Comparison of ENCODE assay signal across 7 mouse cellular contexts in genomic region chr6:86086851-86087571, GRCm38 (mm10). TPM values are rescaled to one million over a fixed set of nuclear protein-coding genes. Genes with fewer than 3 reads are reported as not detected.
DNase-seq lines count a peak whose midpoint lies in the region; ATAC-seq lines count a peak whose summit lies in the region.

No protein-coding gene starts in this region.

- H3K27ac ChIP-seq in midbrain, embryonic 14.5 days (replicated peaks; ENCODE audit: low read depth, low read length), result 0 out of 2 replicates have a peak overlapping the region, but pooled peaks have one; percentile 26
- H3K27ac ChIP-seq in midbrain, embryonic 10.5 days (replicated peaks), result no peak overlapping the region
- H3K27ac ChIP-seq in neural tube, embryonic 15.5 days (replicated peaks), result peak overlapping the region; percentile 34

- no peaks in the 10 kb centered on the region for H3K4me1 ChIP-seq in midbrain, embryonic 14.5 days (ENCODE audit: control insufficient read depth, insufficient read depth, low read length)
- peaks cover 12% of the 10 kb centered on the region; the same call in 1 of the 2 replicates for H3K4me1 ChIP-seq in midbrain, embryonic 10.5 days
- H3K4me1 ChIP-seq in neural tube, embryonic 15.5 days, result peaks cover 11% of the 10 kb centered on the region

- no peak overlapping the region for H3K9ac ChIP-seq in midbrain, embryonic 14.5 days (replicated peaks; ENCODE audit: low read length)
- no peak overlapping the region for H3K9ac ChIP-seq in neural tube, embryonic 15.5 days (replicated peaks)

- WGBS in midbrain, embryonic 14.5 days, result 76% methylated on average over 9 of the region's 9 CpGs
- WGBS in midbrain, embryonic 10.5 days, result 76% methylated on average over 9 of the region's 9 CpGs
- 65% methylated on average over 9 of the region's 9 CpGs for WGBS in neural tube, embryonic 15.5 days

- no peak for ATAC-seq in midbrain, embryonic 14.5 days (ENCODE audit: low FRiP score, low TSS enrichment)
- ATAC-seq in neural tube, embryonic 15.5 days (ENCODE audit: low FRiP score), result no peak

- peaks cover 38% of the 10 kb centered on the region for H3K36me3 ChIP-seq in midbrain, embryonic 14.5 days (ENCODE audit: control insufficient read depth, insufficient read depth, low read length)
- peaks cover 30% of the 10 kb centered on the region for H3K36me3 ChIP-seq in midbrain, embryonic 10.5 days
- H3K36me3 ChIP-seq in neural tube, embryonic 15.5 days, result peaks cover 27% of the 10 kb centered on the region

- no peak overlapping the region for H3K4me2 ChIP-seq in midbrain, embryonic 14.5 days (ENCODE audit: low read length)
- no peak overlapping the region for H3K4me2 ChIP-seq in neural tube, embryonic 15.5 days

- no peaks in the 10 kb centered on the region for H3K9me3 ChIP-seq in midbrain, embryonic 14.5 days (ENCODE audit: control insufficient read depth, low read length)
- no peaks in the 10 kb centered on the region for H3K9me3 ChIP-seq in midbrain, embryonic 10.5 days (replicated peaks)
- H3K9me3 ChIP-seq in neural tube, embryonic 15.5 days (replicated peaks), result no peaks in the 10 kb centered on the region

- no peak overlapping the region for H3K4me3 ChIP-seq in midbrain, embryonic 14.5 days (replicated peaks; ENCODE audit: low read depth, low read length)
- no peak overlapping the region for H3K4me3 ChIP-seq in midbrain, embryonic 10.5 days
- no peak overlapping the region for H3K4me3 ChIP-seq in neural tube, embryonic 15.5 days (replicated peaks)

- no peaks in the 10 kb centered on the region for H3K27me3 ChIP-seq in midbrain, embryonic 14.5 days (ENCODE audit: control insufficient read depth, insufficient read depth, low read length)
- H3K27me3 ChIP-seq in midbrain, embryonic 10.5 days (ENCODE audit: low read depth, poor library complexity, severe bottlenecking), result no peaks in the 10 kb centered on the region
- no peaks in the 10 kb centered on the region for H3K27me3 ChIP-seq in neural tube, embryonic 15.5 days (replicated peaks)

- DNase-seq in midbrain, embryonic 14.5 days, result no peak
- no peak for DNase-seq in midbrain, embryonic 10.5 days (ENCODE audit: low spot score)
- peak; percentile 82 to 84 for DNase-seq in frontal cortex, postnatal 14 days (ENCODE audit: low spot score in 2 of 2)
- DNase-seq in layer of hippocampus, adult 8-10 months (ENCODE audit: low spot score in 2 of 2), result peak; percentile 88 to 89
- no peak for DNase-seq in embryo, embryonic 10 days (ENCODE audit: low spot score)
- DNase-seq in cerebellum, postnatal 25 days, result no peak

RNA-seq across cellular contexts. Expression of gene Add2, which starts 58.5 kb away (rescaled TPM):
- polyA plus RNA-seq in midbrain, embryonic 14.5 days (2014; fragmentation: Nextera tagmentation; extraction: Ambion mirVana), result 117 and 136 TPM in 2 replicates
- 43.3 and 81.8 TPM in 2 replicates for polyA plus RNA-seq in midbrain, embryonic 10.5 days (2016; fragmentation: Nextera tagmentation; extraction: Ambion mirVana)
- 100 to 1,000 TPM; 231 to 268 (median 258) TPM for total RNA-seq in layer of hippocampus, adult 8-10 months (2022)
- 107 and 130 TPM in 2 replicates for polyA plus RNA-seq in neural tube, embryonic 15.5 days (2015; fragmentation: Nextera tagmentation; extraction: Ambion mirVana)

Comparison
In these comparisons a context has a peak if more than half of its experiments do, and no peak if none do; other contexts are left out.
1. DNase-seq: peak in frontal cortex, postnatal 14 days (2 of 2) and layer of hippocampus, adult 8-10 months (2 of 2); none in midbrain, embryonic 14.5 days (single experiment), midbrain, embryonic 10.5 days (single experiment), embryo, embryonic 10 days (single experiment) and cerebellum, postnatal 25 days (0 of 2).